Mouse (Mus musculus) liver, embryonic 12.5 days (tissue): ENCODE results near the gene Klre1. TPM values are rescaled to one million over a fixed set of nuclear protein-coding genes. Genes with fewer than 3 reads are reported as not detected.
A peak's percentile ranks its signal among the peaks of the same experiment; 100 is the strongest.

Experiments used
- ATAC-seq: fragments of 200-750 bp; cut with Nextera tagmentation; 2 replicates; pipeline ENCODE4 v1.8.0; 2017; ENCODE audit warnings: moderate number of reproducible peaks, mild to moderate bottlenecking, moderate library complexity
- H3K27ac ChIP-seq: fragments of 300-500 bp; sonication (generic); 2 replicates; pipeline ENCODE4 v1.5.1; 2016; ENCODE audit warnings: mild to moderate bottlenecking
- H3K27me3 ChIP-seq: fragments of 300-500 bp; sonication (generic); replicated peaks from 2 replicates; pipeline ENCODE4 v1.6.1; 2016; ENCODE audit warnings: mild to moderate bottlenecking, moderate library complexity
- H3K36me3 ChIP-seq: fragments of 300-500 bp; sonication (generic); 2 replicates; pipeline ENCODE4 v1.6.1; 2016; ENCODE audit warnings: mild to moderate bottlenecking, moderate library complexity
- H3K4me1 ChIP-seq: fragments of 300-500 bp; sonication (generic); 2 replicates; pipeline ENCODE4 v1.6.1; 2016
- H3K4me2 ChIP-seq: fragments of 300-500 bp; sonication (generic); 2 replicates; pipeline ENCODE4 v1.6.1; 2016; ENCODE audit warnings: mild to moderate bottlenecking, moderate library complexity
- H3K4me3 ChIP-seq: fragments of 300-500 bp; sonication (generic); 2 replicates; pipeline ENCODE4 v1.5.1; 2016; ENCODE audit warnings: mild to moderate bottlenecking, moderate library complexity
- H3K9ac ChIP-seq: fragments of 300-500 bp; sonication (generic); 2 replicates; pipeline ENCODE4 v1.6.1; 2016; ENCODE audit warnings: mild to moderate bottlenecking, moderate library complexity
- H3K9me3 ChIP-seq: fragments of 300-500 bp; sonication (generic); replicated peaks from 2 replicates; pipeline ENCODE4 v1.6.1; 2016; ENCODE audit warnings: mild to moderate bottlenecking, moderate library complexity
- WGBS: fragments of 180-500 bp; shearing (Covaris S2); methylation state at CpG from one replicate; pipeline ENCODE4 v1.1.7; 2016; ENCODE audit not compliant: insufficient replicate concordance; 5-methylcytosine and 5-hydroxymethylcytosine counted together
- polyA plus RNA-seq: library from polyadenylated mRNA; unstranded; fragments of >200 nt; fragmentation: Nextera tagmentation; extraction: Ambion mirVana; gene quantifications from 2 replicates; pipeline ENCODE4 v1.2.1, GENCODE M21; 2016

The Klre1 gene
- polyA plus RNA-seq: not detected in 2 replicates

DNA sequence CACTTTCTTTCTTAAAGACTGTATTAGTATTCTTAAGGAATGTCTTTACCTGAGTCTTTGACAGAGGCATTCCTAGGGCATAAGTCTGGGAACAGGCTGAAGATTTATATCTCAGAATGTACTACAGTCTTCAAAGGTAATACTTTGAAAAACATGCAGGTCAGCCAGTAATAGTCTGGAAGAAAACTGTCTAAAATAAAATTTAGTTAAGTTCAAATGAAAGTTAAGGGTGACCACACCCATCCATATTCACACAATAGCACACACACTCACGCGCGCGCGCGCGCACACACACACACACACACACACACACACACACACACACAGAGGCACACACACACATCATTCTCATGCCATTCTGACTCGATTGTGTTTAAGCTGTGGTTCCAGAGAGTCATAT, at the start of gene Klre1:
Klre1 (plus strand) TSS at position 301 of the 400 bp plus-strand sequence.
- Histone ChIP-seq H3K27me3 (no peaks in the 10 kb centered on the region), H3K4me3 (no peak within 1 kb of the TSS), H3K27ac (no peak within 1 kb of the TSS), H3K4me1 (no peaks in the 10 kb centered on the region), H3K4me2 (no peak within 1 kb of the TSS), H3K9ac (no peak within 1 kb of the TSS), H3K9me3 (no peaks in the 10 kb centered on the region), H3K36me3 (no peaks in the 10 kb centered on the region)
- 83% methylated on average over 8 of the region's 8 CpGs for WGBS
- ATAC-seq: no peak

GRCm38 (mm10) chr6:129529605-129530004, 48.1 kb upstream of the Klre1 start:
- no peak for ATAC-seq
- H3K4me2 ChIP-seq: no peak overlapping the region
- H3K9me3 ChIP-seq: no peaks in the 10 kb centered on the region
- 59% methylated on average over 1 of the region's 1 CpGs for WGBS
- H3K27ac ChIP-seq: no peak overlapping the region
- H3K4me1 ChIP-seq: peaks cover 12% of the 10 kb centered on the region
- H3K27me3 ChIP-seq: no peaks in the 10 kb centered on the region
- no peak overlapping the region for H3K9ac ChIP-seq
- H3K4me3 ChIP-seq: no peak overlapping the region
- no peaks in the 10 kb centered on the region for H3K36me3 ChIP-seq

GRCm38 (mm10) chr6:129530261-129530660, 47.4 kb upstream of the Klre1 start:
- no peak for ATAC-seq
- Histone ChIP-seq H3K4me1 (peaks cover 18% of the 10 kb centered on the region), H3K9ac (no peak overlapping the region), H3K4me3 (no peak overlapping the region), H3K9me3 (no peaks in the 10 kb centered on the region), H3K27me3 (no peaks in the 10 kb centered on the region), H3K27ac (no peak overlapping the region), H3K36me3 (no peaks in the 10 kb centered on the region), H3K4me2 (no peak overlapping the region)

- WGBS: 43% methylated on average over 7 of the region's 7 CpGs
- peak; percentile 44 for ATAC-seq
- H3K27ac ChIP-seq: peak overlapping the region; percentile 84
- peaks cover 25% of the 10 kb centered on the region for H3K4me1 ChIP-seq
- H3K36me3 ChIP-seq: peaks cover 8% of the 10 kb centered on the region
- no peaks in the 10 kb centered on the region for H3K27me3 ChIP-seq
- H3K9ac ChIP-seq: peak overlapping the region; percentile 88
- H3K4me3 ChIP-seq: peak overlapping the region; percentile 80
- H3K4me2 ChIP-seq: peak overlapping the region; percentile 76
- H3K9me3 ChIP-seq: no peaks in the 10 kb centered on the region
These were observed 45.2 kb upstream of the Klre1 start for GRCm38 (mm10) chr6:129532556-129532941.

DNA sequence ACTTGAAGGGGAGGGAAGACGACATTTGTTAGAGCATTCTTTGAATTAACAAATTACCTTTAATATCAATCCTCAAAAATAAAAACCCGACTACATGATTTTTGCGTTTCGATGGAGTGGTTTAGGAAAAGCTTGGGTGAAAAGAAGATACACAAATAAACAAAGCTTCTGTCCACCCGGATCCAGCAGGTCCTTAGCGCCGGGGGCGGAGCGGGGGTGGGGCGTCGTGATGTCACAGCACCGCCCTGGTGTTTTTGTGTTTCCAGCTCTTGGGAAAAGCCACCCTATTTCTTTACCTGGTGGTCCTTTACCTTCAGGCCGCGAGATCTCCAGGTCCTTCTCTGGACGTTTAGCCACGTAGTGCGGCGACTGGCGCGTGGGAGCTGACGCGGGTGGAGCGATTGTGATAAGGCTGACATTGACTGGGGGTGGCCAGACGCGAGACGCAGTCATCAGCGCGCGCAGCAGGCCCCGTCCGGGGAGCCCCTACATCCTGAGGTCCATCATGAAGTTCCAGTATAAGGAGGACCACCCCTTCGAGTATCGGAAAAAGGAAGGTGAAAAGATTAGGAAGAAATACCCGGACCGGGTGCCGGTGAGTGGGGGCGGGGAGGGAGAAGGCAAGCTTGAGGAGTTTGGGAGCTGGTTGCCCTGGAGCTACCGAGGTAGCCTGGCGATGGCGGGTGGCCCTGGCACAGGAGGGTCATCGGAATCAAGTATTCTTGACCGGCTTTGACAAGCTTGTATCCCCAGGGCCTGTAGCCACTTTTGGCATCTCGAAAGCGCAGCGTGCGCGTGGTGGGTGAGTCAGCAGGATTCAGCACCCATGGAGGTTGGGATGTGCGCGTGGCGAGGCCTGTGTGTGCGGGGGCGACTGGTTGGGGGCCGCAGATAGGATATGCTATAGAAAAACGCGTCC, 44.5 kb upstream of the Klre1 start, which contains the start of gene Gabarapl1:
Gabarapl1 (plus strand) TSS at position 219 of the 919 bp plus-strand sequence.
- H3K9ac ChIP-seq: peak within 1 kb of the TSS; percentile 88
- peaks cover 25% of the 10 kb centered on the region for H3K4me1 ChIP-seq
- WGBS: under 1% methylated on average over 55 of the region's 55 CpGs
- H3K27me3 ChIP-seq: no peaks in the 10 kb centered on the region
- peak within 1 kb of the TSS; percentile 76 for H3K4me2 ChIP-seq
- H3K4me3 ChIP-seq: peak within 1 kb of the TSS; percentile 80
- peak within 1 kb of the TSS; percentile 84 for H3K27ac ChIP-seq
- ATAC-seq: peak; percentile 85
- H3K9me3 ChIP-seq: no peaks in the 10 kb centered on the region
- H3K36me3 ChIP-seq: peaks cover 15% of the 10 kb centered on the region

- Histone ChIP-seq H3K4me1 (peaks cover 25% of the 10 kb centered on the region), H3K27ac (peak overlapping the region; percentile 84), H3K9me3 (no peaks in the 10 kb centered on the region), H3K4me3 (peak overlapping the region; percentile 80), H3K36me3 (peaks cover 23% of the 10 kb centered on the region), H3K4me2 (peak overlapping the region; percentile 76), H3K27me3 (no peaks in the 10 kb centered on the region), H3K9ac (peak overlapping the region; percentile 88)
- WGBS: 5% methylated on average over 9 of the region's 9 CpGs
- no peak for ATAC-seq
These were observed 43.6 kb upstream of the Klre1 start for GRCm38 (mm10) chr6:129534057-129534456.

- Histone ChIP-seq H3K9ac (peak overlapping the region; percentile 88), H3K27ac (no peak overlapping the region), H3K4me1 (peaks cover 25% of the 10 kb centered on the region), H3K4me2 (peak overlapping the region; percentile 76), H3K36me3 (peaks cover 30% of the 10 kb centered on the region), H3K4me3 (peak overlapping the region; percentile 80), H3K27me3 (no peaks in the 10 kb centered on the region), H3K9me3 (no peaks in the 10 kb centered on the region)
- no peak for ATAC-seq
- WGBS: 71% methylated on average over 4 of the region's 4 CpGs
These were observed 43.0 kb upstream of the Klre1 start for GRCm38 (mm10) chr6:129534627-129535190.

DNA sequence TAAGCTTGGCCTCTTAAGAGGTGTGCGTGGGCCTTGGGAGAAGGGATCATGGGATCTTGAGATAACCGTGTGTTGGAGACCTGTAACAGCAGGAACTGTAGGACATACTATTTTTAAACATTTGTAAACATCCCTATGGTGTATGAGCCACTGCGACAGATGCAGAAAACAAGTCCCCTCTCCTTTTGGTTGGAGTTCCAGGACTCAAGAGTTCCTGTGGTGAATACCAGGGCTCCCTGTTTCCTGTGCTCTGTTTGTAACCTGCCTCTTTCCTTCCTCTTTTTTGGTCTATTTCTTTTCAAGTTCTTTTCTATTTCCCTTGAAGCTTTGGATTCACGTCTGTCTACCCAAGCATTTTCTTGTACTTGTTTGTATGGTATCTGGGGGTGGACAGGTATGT, 42.0 kb upstream of the Klre1 start:
- Histone ChIP-seq H3K9ac (no peak overlapping the region), H3K27me3 (no peaks in the 10 kb centered on the region), H3K9me3 (no peaks in the 10 kb centered on the region), H3K4me2 (peak overlapping the region; percentile 76; the same call in 1 of the 2 replicates), H3K4me1 (peaks cover 25% of the 10 kb centered on the region), H3K36me3 (peaks cover 40% of the 10 kb centered on the region), H3K27ac (no peak overlapping the region), H3K4me3 (0 out of 2 replicates have a peak overlapping the region, but pooled peaks have one; percentile 80)
- WGBS: 36% methylated on average over 4 of the region's 4 CpGs
- ATAC-seq: no peak

DNA sequence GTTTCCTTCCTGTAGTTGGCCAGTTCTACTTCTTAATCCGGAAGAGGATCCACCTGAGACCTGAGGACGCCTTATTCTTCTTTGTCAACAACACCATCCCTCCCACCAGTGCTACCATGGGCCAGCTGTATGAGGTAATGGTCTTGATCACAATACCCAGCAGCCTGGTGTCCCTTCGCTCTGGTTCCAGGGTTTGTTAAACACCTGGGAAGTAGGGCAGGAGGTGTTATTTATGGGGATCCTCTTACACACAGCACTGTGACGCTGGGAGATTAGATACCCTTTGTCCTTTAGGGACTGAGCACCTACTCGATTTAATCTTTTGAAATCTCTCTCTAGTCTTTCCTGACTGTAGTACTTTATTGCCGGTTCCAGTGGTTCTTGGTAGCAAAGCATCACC, 39.1 kb upstream of the Klre1 start:
- Histone ChIP-seq H3K4me3 (no peak overlapping the region), H3K36me3 (peaks cover 64% of the 10 kb centered on the region), H3K4me1 (peaks cover 18% of the 10 kb centered on the region), H3K4me2 (no peak overlapping the region), H3K27me3 (no peaks in the 10 kb centered on the region), H3K9me3 (no peaks in the 10 kb centered on the region), H3K9ac (no peak overlapping the region), H3K27ac (no peak overlapping the region)
- 75% methylated on average over 6 of the region's 6 CpGs for whole genome bisulfite sequencing
- no peak for ATAC-seq

GRCm38 (mm10) chr6:129541931-129542330, 35.8 kb upstream of the Klre1 start:
- Histone ChIP-seq H3K36me3 (peaks cover 60% of the 10 kb centered on the region), H3K27ac (no peak overlapping the region), H3K27me3 (no peaks in the 10 kb centered on the region), H3K4me1 (no peaks in the 10 kb centered on the region), H3K4me3 (no peak overlapping the region), H3K4me2 (no peak overlapping the region), H3K9me3 (no peaks in the 10 kb centered on the region), H3K9ac (no peak overlapping the region)
- WGBS: 84% methylated on average over 9 of the region's 9 CpGs
- no peak for ATAC-seq

DNA sequence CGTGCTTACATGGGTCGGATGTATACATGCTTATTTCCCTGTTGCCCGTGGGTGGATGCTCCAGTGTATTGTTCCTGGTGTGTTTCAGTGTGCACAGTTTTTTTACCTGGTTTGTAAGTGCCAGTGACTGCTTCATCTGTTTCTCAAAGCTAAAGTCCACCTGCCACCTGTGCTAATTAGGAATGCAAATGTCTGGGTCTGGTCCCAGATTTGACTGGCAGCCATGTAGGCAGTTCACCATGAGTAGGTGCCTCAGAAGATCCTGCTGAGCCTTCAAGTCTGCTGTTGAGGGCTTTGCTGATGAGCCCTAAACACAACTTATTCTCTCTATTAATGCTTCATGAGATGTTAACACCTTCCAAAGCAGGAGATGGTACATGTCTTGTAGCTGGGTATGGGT, 35.2 kb upstream of the Klre1 start:
- Histone ChIP-seq H3K9ac (no peak overlapping the region), H3K4me3 (no peak overlapping the region), H3K27ac (no peak overlapping the region), H3K4me1 (no peaks in the 10 kb centered on the region), H3K36me3 (peaks cover 55% of the 10 kb centered on the region), H3K4me2 (no peak overlapping the region), H3K9me3 (no peaks in the 10 kb centered on the region), H3K27me3 (no peaks in the 10 kb centered on the region)
- no peak for ATAC-seq
- 85% methylated on average over 3 of the region's 3 CpGs for WGBS
